Comparison of ENCODE assay signal across 17 mouse cellular contexts in genomic region chr14:73146721-73147120, GRCm38 (mm10). TPM values are rescaled to one million over a fixed set of nuclear protein-coding genes. Genes with fewer than 3 reads are reported as not detected.
DNase-seq lines count a peak whose midpoint lies in the region; ATAC-seq lines count a peak whose summit lies in the region.
"Had no signal": no experiment of that assay in that cellular context is flagged by ENCODE, and none has a peak within 500 bp of the region (broad histone marks: within the 10 kb centered on the region; RNA-seq: fewer than 3 reads in every experiment).

No protein-coding gene starts in this region.

- intact Hi-C loops in heart, postnatal 36 days (cut with DNase I) = no loop called here

- no peak for ATAC-seq in inflammation-experienced regulatory T-cells, adult 6 months
- ATAC-seq: forebrain, embryonic 16.5 days; intestine, postnatal 0 days had no signal

- peak; percentile 20 for DNase-seq in thymus, postnatal 0 days (ENCODE audit: low spot score)
- DNase-seq in thymus, postnatal 36 days = no peak
- peak; percentile 36 for DNase-seq in CD4-positive helper T cell, adult 2 months (ENCODE audit: low read depth, low spot score)
- DNase-seq in brain, adult 2 months (ENCODE audit: low read depth, low spot score) = peak; percentile 45
- DNase-seq in gastrocnemius, postnatal 10 days = no peak
- no peak for DNase-seq in heart, postnatal 36 days
- DNase-seq: adrenal gland, adult 8-10 months; adrenal gland, postnatal 36 days; cerebellum, adult 11-12 months; cerebellum, adult 9-10 months; cerebellum, postnatal 25 days; gastrocnemius, postnatal 25 days; heart, postnatal 10 days; kidney, adult 9 months had no signal

RNA-seq across cellular contexts. Expression of gene Rcbtb2, which starts 23.9 kb away (rescaled TPM):
- polyA plus RNA-seq in thymus, postnatal 0 days (2015; fragmentation: Nextera tagmentation; extraction: Ambion mirVana) = 281 and 293 TPM in 2 replicates
- 10 to 100 TPM; 26.1 to 28.9 TPM for total RNA-seq in gastrocnemius, postnatal 10 days (2021)
- 10 to 100 TPM; 54.7 to 84.0 (median 65.2) TPM for polyA plus RNA-seq in inflammation-experienced regulatory T-cells, adult 6 months (2017; shearing (Covaris generic))
- 10 to 100 TPM; 20.0 to 23.2 TPM for total RNA-seq in heart, postnatal 36 days (2021)

Comparison
In these comparisons a context has a peak if more than half of its experiments do, and no peak if none do; other contexts are left out.
1. DNase-seq: peak in thymus, postnatal 0 days (single experiment), CD4-positive helper T cell, adult 2 months (single experiment) and brain, adult 2 months (single experiment); none in thymus, postnatal 36 days (0 of 2), gastrocnemius, postnatal 10 days (single experiment) and heart, postnatal 36 days (0 of 2).